Mouse (Mus musculus) inflammation-experienced regulatory T-cells, adult 6 months (primary cell): ENCODE data around the gene Pdss2. TPM values are rescaled to one million over a fixed set of nuclear protein-coding genes. Genes with fewer than 3 reads are reported as not detected.
"Not testable (repeated sequence)": the region's sequence is repeated elsewhere in the genome, so short reads cannot be mapped to it uniquely, and the experiment has no call there.

Experiments
- ATAC-seq: one replicate; pipeline ENCODE4 v1.8.0; 2017
- polyA plus RNA-seq, 3 experiments: library from polyadenylated mRNA; unstranded; fragments of 100-300 nt; shearing (Covaris generic); gene quantifications; one replicate each; pipeline ENCODE4 v1.2.1; 2017

Gene Pdss2
- polyA plus RNA-seq, 3 experiments from 2014 or later, result 7.2 to 10.9 (median 9.5) TPM

DNA sequence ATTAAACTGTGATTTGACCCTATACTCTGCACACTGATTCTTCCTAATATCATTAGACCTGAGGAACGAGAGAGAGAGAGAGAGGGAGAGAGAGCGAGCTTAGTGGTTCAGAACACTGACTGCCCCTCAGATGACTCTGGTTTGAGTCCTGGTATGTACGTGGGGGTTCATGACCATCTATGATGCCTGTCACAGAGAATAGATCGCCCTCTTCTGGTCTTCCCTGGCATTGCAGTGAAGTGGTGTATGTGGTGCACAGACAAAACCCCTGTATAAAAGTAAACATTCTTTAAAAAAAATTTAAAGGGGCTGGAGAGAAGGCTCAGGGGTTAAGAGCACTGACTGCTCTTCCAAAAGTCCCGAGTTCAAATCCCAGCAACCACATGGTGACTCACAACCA is 157.0 kb downstream of the Pdss2 start:
- ATAC-seq, result no peak

DNA sequence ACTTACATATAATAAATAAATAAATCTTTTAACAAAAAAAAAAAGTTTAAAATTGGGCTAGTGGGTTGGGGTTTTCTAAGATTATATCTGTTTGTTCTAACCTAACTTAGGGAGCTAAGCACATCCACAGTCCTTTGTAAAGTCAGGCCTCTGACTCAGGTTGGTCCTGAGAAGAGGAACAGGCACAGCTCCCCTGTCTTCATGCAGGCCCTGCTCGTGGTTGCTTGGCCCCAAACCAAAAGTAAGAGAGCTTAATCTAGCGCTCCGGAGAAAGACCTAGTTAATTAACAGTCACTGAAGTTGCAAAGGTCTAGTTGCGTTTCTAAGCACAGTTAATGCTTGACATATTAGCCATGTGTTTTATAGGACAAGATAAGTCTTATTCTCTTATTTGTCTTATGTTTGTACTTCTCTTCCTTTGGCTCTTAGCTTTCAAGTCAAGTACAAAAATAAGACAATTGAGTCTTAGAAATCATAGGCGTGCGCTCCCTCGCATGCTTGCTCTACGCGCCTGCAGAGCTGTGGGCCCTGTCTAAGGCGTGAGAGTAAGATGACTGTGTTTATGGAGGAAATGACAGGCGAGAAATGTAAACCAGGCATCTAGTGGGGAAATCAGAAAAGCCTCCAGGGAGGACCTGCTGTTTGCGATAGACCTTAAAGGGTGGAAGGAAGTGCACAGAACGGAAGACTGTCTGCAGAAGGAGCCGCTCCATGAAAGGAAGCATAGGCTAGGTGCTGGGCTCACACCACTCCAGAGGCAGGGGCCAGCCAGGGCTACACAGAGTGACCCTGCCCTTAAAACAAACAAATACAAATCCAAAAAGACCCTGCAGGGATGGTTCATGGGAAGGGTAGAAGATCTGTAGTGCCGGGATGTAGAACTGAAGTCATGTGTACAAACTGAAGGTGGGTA is 157.7 kb downstream of the Pdss2 start:
- ATAC-seq, result no peak

DNA sequence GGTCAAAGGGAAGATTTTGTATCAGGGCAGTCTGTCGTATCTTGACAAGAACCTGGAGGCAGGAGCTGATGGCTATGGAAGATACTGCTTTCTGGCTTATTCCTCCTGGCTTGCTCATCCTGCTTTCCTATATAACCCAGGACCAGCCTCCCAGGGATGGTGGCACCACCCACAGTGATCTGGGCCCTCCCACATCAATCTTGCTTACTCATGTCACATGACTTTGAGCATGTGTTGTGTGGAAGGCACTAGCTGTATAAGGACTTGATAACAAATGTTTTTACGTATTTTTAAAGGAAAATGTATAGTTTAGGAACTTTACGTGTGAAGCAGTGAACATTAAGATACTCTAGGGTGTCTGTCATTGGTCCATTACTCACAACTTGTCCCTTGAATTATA is 161.4 kb downstream of the Pdss2 start:
- no peak for ATAC-seq

DNA sequence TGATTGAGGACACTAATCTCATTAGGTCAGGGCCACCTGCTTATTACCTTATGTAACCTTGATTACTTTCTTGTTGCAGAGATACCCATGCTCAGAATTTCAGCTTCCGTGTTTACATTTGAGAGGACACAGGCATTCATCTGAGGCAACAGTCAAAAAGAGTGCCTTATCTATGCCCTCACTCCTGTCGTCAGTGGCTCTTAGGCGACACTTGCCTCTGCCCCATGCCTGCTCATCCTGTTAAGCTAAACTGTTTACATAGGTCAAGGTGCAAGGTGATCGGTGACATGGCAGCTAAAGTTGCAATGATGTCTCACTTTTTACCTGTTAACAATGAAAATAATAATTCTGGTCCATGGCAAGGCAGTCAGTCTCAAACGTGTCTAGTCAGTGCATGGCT is 163.3 kb downstream of the Pdss2 start:
- ATAC-seq, result no peak

DNA sequence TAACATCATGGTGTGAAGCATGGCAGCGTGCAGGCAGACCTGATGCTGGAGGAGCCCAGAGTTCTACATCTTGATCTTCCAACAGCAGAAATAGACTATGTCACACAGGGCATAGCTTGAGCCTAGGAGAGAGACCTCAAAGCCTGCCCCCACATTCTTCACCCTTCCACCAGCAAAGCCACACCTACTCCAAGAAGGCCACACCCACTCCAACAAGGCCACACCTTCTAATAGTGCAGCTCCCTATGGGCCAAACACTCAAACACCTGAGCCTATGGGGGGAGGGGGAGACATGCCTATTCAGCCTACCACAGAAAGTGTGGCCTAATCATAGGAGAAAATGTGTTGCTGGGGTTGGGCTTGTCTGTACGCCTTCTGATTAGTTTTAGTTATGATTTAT is 171.6 kb downstream of the Pdss2 start:
- no peak for ATAC-seq

DNA sequence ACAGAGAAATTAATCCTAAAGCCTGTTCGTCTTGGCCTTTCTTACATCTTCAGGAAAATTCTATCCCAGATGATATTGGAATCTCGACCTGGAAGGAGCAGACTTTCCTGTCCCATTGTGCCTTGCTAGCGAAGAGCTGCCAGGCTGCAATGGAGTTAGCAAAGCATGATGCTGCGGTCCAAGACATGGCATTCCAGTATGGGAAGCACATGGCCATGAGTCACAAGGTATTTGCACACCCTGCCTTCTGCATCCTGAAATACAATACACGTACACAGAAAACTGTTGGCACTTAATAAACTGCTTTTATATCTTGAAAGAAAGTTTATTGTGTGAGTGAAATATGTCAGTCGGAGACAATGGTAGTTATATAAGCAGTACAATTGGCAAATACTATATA is 172.5 kb downstream of the Pdss2 start:
- ATAC-seq, result no peak

DNA sequence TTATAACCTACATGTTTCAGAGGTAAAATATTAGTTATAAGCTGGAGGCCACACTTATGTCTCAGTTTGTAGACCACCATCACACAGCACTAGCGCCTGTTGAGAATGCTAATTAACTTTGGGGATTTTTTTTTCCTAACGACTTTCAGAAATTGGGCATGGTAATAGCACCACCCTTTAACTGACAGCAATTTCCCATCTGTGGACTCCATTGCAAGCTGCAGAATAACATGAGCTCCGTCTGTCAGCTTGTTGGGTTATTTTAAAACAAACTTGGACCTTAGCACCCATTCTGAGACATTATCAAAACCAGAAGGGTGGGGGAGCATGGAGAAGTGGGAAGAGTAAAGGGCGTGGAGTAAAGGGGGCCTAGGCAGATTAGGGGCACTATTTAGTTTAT is 174.5 kb downstream of the Pdss2 start:
- no peak for ATAC-seq

DNA sequence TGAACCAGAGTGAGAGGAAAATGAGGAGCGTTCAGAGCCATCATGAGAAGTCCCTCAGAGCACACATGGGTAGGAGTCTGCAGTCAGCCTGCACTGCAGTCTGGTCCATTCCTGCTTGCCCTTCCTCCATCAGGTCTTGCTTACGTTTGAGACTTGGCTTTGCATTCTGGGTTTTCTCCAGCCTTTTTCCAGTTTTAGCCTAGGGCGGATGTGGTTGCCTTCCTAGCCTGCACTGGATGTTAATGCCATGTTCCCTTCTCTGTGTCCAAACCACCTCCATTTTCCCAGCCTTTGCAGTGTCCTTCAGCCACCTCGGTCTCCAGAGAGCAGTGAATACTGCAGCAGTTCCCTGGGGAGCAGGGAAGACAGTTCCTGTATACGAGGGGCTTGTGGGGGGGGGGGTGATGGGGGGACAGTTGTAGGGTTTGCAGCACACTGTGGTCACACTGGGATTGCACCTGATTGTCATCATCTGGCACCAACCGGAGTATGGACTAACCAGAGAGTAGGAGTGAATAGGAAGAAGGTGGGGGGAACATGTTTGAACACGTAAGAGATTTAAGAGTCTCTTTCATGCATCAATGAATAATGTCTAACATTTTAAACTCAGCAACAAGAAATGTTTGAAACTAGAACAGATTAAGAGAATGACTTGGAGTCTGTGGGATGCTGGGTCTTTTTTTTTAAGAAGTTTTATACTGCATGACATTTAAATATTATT is 178.5 kb downstream of the Pdss2 start:
- no peak for ATAC-seq

DNA sequence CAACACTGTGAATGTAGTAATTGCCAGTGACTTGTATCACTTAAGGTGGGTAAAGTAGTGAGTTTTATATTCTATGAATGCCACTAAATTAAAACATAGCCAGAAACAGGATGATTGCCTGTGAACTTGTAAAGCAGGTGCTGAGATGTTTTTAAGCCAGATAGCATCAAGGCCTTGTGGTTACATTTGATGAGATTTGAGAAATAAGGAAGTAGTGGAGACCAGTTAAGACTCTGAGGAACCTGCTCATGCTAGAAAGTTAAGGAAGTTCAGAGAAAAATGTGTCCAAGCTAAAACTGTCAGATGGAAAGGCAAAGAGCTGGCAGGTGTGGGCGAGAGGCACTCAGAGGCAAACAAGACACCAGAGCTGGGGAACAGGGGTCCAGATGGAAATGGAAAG is 184.8 kb downstream of the Pdss2 start:
- ATAC-seq, result no peak

DNA sequence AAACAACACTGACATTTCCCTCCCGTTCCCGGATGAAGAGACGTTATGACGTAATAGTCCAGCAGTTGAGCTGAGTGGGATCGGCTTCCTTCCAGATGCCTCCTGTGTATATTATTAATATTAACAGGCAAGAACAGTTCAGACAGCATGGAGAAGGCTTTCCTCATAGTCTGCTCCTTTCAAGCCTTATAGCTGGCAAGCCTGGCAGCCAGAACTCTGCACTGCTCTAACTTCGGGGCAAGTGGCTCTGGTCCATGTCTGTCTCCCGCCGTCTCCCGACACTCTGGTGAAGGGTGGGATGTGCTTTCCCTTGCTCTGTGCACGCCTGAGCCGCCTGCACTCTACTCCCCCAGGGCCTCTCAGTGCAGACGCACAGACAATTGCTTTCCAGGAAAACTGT is 185.6 kb downstream of the Pdss2 start:
- ATAC-seq, result no peak

DNA sequence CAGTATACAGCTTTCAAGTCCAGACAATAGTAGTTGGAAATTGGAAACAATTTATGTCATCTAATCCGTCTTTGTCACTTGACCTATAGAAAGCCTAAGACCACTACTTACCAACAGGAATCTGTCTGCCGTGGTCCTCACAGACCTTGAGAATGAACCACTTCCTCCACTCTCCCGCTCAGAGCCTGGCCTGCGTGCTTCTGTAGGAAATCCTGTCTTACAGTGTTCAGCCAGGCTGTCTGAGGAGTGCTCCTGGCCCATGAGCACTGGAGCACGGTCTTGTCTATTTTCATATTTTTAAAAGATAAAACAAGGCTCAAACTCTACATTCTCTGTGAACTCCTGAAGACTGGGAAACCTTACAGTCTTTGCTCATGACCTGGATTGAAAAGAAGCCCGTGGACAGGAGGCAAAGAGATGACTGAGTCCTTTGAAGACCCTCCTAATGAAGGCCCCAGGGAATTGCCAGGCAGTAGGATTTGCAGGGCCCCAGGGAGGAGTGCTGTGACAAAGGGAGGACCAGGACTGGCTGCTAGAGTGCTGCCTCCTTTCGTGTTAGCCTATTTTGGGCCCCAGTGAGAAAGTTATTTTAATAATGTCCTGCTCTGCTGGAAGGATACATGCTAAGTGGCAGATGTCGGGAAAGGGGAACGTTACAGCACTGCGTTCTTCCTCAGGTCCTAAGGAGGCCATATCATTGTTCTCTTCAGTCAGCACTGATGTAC is 188.4 kb downstream of the Pdss2 start:
- no peak for ATAC-seq

DNA sequence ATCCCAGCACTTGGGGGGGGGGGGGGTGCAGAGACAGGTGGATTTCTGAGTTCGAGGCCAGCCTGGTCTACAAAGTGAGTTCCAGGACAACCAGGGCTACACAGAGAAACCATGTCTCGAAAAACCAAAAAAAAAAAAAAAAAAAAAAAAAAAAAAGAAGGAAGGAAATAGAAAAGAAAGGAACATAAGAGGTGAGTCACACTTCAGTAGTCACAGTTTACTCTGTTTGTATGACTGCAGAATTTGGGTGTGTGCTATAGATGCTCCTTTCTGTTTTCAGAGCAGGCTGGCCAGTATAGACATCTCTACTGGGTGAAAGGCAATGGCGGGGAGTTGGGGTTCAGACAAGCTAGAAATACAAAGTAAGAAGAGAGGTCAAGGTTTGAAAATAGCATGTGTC is 189.9 kb downstream of the Pdss2 start:
- ATAC-seq, result not testable (repeated sequence)

DNA sequence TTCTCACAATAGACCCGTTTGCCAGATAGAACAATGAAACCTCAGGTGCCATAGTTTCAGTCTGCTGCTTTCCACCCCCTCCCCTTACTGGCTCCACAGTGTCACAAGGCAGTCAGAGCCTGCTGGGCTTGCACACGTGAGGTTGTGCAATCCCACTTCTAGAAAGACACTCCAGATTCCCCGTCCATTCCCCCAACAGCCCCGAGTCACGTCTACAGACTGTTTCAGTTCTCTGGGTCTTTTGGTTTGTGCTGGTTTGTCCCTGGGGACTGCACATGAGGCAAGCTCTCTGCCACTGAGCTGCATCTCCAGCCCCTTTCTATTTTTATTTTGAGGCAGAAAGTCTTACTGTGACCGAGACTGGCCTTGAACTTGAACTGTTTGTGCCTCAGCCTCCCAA is 196.1 kb downstream of the Pdss2 start:
- no peak for ATAC-seq

DNA sequence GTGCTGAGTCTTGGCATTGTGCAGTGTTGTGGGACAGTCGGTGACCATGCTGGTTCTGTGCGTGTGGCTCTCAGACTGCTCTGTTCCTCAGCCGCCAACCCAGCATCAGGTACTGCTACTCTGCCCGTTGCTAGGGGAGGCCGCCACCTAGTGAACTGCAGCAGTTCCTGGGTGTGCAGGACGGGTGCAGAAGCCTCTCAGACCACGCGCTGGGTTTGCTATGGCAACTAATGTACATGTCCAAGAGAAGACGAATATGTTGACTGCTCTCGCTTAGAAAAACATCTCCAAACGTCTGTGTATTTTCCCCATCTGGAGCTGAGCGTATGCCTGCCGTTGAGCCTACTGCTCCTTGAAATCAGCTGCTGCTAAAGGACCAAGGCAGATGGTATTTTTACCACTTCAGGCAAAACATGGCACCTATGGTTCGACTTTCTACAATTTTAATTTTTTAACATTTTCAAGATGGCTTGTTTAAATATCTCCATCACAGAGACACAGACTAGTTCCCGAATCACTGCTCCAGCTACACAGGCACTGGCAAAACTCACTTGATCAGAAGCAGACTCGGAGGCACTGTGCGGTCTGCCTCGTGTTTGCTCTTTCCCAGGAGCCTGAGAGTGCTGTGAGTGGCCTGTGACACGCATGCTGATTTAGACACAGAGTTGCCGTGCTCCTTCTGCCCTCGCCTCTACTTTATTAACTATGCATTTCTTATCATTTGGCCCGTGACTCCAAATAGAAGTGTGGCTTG is 199.6 kb downstream of the Pdss2 start:
- ATAC-seq, result no peak

DNA sequence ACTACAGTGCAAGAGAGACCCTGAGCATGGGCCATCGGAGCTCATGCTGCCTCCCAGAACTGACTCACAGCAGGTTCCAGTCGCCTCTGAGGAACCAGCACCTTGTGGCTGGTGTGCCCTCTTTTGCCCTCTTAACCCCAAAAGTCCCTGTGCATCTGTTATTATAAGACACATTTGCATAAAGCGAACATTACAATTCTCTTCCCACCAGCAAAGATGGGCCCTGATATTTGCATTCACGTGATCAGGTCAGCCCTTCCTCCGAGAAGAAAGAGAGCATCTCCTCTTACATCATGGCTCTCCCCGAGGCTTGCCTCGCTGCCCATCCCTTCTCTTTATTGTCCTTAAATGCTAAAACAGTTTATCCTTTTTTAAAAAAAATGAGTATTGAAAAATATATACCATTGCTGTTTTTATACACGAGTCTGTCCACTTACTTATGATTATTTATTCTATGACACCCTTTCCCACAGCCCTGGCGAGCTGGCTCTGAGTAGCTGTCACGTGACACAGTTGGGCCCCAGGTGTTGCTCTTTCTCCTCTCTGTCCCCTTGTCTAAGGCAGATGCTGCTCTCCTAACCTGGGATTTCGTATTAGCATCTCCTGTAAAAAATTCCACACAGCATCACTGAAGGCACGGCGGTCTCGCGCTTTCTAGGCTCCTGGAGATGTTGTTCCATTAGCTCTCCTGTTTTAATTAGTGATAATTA is 200.9 kb downstream of the Pdss2 start:
- no peak for ATAC-seq

DNA sequence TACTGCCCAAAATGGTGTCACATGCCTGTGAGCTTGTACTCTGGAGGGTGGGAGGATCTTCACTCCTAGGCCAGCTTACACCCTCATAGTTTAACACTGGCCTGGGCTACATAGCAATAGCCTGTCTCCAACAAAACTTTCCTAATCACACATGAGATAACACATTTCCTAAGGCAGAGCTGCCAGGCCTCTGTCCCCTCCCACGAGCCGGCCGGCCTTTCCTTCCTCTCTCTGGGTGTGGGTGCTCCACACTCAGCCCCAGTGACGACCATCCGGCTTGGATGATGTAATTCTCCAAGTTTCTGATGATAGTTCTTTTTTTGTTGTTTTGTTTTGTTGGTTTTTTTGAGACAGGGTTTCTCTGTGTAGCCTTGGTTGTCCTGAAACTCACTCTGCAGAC is 203.3 kb downstream of the Pdss2 start:
- ATAC-seq, result no peak

DNA sequence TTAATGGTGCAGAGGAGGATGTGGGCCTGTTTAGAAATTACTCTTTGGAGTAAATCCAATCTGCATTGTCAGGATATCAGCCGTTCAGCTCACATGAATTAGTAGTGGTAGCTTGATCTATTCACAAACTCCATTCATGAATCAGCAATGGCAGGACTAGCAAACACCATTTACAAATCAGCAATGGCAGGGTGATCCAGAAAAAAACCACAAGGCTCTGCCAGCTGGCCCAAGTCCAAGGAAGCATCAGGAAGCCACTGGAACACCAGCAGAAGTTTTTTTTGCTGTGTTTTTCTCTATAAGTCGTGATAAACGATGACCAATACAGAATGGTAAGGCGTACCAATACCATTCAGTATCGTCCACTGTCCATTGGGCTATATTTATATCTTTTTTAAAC is 209.3 kb downstream of the Pdss2 start:
- no peak for ATAC-seq

DNA sequence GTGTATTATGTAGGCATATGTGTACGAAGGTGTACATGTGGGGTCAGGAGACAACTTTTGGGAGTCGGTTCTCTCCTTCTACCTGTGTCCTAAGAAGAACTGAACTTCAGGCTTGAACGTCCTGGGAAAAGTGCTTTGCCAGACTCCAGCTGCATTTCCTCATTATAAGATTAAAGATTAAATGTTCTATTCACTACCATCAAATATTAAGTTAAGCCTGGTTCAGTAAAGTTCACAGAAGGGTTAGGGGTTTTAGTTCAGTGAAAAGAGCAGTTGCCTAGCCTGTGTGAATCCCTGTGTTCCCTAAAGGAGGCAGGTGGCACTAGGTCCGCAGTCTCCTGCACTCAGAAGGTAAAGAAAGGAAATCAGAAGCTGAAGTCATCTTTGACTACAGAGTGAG is 213.0 kb downstream of the Pdss2 start:
- ATAC-seq, result no peak

DNA sequence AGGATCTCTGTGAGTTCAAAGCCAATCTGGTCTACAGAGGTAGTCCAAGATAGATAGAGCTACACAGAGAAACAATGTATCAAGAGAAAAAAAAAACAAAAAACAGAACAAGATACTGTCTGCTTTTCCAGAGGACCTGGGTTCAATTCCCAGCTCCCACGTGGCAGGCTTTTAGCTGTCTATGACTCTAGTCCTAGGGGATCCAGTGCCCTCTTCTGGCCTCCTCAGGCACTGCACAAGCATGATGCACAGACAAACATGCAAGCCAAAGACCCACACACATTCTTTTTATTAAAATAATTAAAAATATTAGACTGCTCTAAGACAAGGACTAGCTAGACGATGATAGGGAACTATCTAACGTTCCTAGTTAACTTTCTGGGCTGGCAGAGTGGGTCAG is 214.5 kb downstream of the Pdss2 start:
- ATAC-seq, result no peak

DNA sequence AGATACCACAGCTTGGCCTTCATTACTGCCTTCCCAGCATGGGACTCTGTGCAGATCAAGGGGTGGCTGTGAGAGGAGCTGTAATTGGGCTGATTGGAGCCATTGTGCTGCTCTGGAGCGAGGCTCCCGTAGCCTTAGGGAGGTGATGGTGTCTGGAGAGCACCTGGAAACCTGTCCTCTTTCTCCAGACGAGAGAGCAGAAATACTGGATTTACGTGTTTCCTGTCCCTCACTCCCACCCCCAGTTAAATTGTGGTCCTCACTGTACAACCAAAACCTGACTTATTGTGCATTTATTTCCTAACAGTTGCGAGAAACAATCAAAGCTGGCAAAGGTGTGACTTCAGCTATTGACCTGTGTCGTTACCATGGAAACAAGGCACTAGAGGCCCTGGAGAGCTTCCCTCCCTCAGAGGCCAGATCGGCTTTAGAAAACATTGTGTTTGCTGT is 218.2 kb downstream of the Pdss2 start:
- no peak for ATAC-seq

DNA sequence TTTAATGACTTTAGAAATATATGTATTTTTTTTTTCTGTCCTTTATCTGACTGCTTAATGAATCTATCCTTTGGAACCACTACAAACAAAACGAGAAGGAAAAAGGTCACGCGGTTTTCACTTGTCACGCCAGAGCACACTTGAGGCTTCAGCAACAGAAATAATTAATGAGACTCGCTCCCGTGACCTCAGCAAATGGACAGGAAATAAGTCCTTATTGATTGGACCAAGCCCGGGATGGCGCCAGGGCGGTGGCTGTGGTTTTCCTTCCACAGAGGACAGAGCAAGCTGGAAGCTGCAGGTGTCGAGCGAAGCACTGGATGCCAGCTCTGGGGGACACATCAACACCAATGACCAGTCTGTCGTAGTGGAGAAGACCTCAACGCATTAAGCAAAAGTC is 218.8 kb downstream of the Pdss2 start:
- ATAC-seq, result no peak
